8 mouse cellular contexts compared by ENCODE assay signal in genomic region chr5:100911502-100912097, GRCm38 (mm10).
DNase-seq lines count a peak whose midpoint lies in the region; TF ChIP-seq lines count a peak whose summit lies in the region.

No protein-coding gene starts in this region.

- peak; percentile 20 for DNase-seq in heart, postnatal 4 days
- no peak for DNase-seq in heart, postnatal 10 days
- DNase-seq in thymus, adult 2 months = peak; percentile 23
- no peak for DNase-seq in thymus, postnatal 0 days (ENCODE audit: low spot score)
- peak; percentile 91 to 92 for DNase-seq in kidney, adult 8-10 months
- DNase-seq in thymus, postnatal 25 days = peak; percentile 20
- DNase-seq in left cerebral cortex, adult 18-20 months (ENCODE audit: low spot score in 2 of 2) = no peak
- DNase-seq in layer of hippocampus, postnatal 25 days (ENCODE audit: extremely low spot score in 1 of 2, low spot score in 1 of 2) = no peak

- no peaks in the 10 kb centered on the region for H3K27me3 ChIP-seq in thymus, adult 2 months (ENCODE audit: control insufficient read depth, insufficient read depth, low read length)

- 0 out of 2 replicates have a peak overlapping the region, but pooled peaks have one; percentile 21 for H3K27ac ChIP-seq in thymus, adult 2 months (ENCODE audit: control insufficient read depth, insufficient read depth, low read length)

- peaks cover 26% of the 10 kb centered on the region for H3K4me1 ChIP-seq in thymus, adult 2 months (replicated peaks; ENCODE audit: control insufficient read depth, insufficient read depth, low read length)

- H3K36me3 ChIP-seq in thymus, adult 2 months (ENCODE audit: control insufficient read depth, insufficient read depth, low read length) = no peaks in the 10 kb centered on the region

- 0 out of 2 replicates have a peak, but pooled peaks have one; percentile 10 for TF ChIP-seq CTCF in thymus, adult 2 months (IDR thresholded peaks at IDR 0.05; ENCODE audit: borderline replicate concordance, control insufficient read depth, extremely low read depth, insufficient read depth, low read length, poor library complexity)

- intact Hi-C loops in heart, postnatal 10 days (cut with DNase I) = loop anchor here (10.0 kb wide), 1 partner anchor 367 kb away; no protein-coding TSS in a partner anchor

- TF ChIP-seq POLR2A in thymus, adult 2 months (IDR thresholded peaks at IDR 0.05; ENCODE audit: control insufficient read depth, extremely low read depth, insufficient read depth, low read length, poor library complexity) = no peak

- no peak overlapping the region for H3K4me3 ChIP-seq in thymus, adult 2 months (ENCODE audit: control insufficient read depth, insufficient read depth, low read length)

- WGBS in thymus, adult 2 months = 35% methylated on average over 19 of the region's 19 CpGs

Comparison
In these comparisons a context has a peak if more than half of its experiments do, and no peak if none do; other contexts are left out.
1. DNase-seq: peak in heart, postnatal 4 days (single experiment), thymus, adult 2 months (single experiment), kidney, adult 8-10 months (2 of 2) and thymus, postnatal 25 days (single experiment); none in heart, postnatal 10 days (0 of 2), thymus, postnatal 0 days (single experiment), left cerebral cortex, adult 18-20 months (0 of 2) and layer of hippocampus, postnatal 25 days (0 of 2).